ENCODE assay signal across 8 mouse cellular contexts in the genomic region with DNA sequence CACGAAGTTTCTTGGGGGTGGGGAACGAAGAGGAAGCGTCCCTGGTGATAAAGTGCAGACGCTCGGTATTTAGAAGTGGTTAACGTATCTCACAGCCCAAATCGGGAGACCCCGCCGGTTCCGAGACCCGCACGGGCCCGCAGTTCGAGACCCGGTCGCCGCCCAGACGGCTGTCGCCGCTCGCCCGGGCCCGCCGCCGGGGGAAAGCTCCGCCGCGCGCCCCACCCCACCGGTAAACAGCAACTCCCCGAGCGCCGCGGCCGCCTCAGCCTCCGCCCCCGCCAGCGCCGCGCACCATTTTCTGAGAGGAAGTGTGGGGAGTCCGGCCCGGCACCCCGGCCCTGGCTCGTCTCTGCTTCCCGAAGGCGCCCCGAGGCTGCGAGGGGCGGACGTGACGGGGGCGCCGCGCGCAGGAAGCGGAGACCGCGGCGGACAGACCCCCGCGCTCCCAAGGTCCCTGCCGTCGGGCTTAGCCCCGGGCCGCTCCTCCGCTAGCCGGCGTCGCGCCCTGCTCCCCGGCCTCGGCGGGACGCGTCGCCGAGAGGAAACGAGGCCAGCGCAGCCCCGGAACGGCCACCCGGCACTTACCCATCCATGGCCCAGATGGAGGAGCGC. TPM values are rescaled to one million over a fixed set of nuclear protein-coding genes. Genes with fewer than 3 reads are reported as not detected.
A peak's percentile ranks its signal among the peaks of the same experiment; 100 is the strongest.
DNase-seq lines count a peak whose midpoint lies in the region; ATAC-seq lines count a peak whose summit lies in the region.

No protein-coding gene starts in this region.

- peak; percentile 85 for ATAC-seq in embryonic facial prominence, embryonic 11.5 days (replicated peaks; ENCODE audit: insufficient number of reproducible peaks, low FRiP score, low TSS enrichment, low read depth)
- peak; percentile 81 for ATAC-seq in limb, embryonic 13.5 days (ENCODE audit: low FRiP score, low read depth)
- ATAC-seq in midbrain, embryonic 14.5 days (ENCODE audit: low FRiP score, low TSS enrichment), result peak; percentile 84

- DNase-seq in 416B (ENCODE audit: low read depth), result peak; percentile 47
- DNase-seq in adrenal gland, postnatal 10 days, result peak; percentile 86
- DNase-seq in embryonic facial prominence, embryonic 11.5 days (ENCODE audit: low spot score), result peak; percentile 60
- peak; percentile 84 to 89 for DNase-seq in heart, adult 18-20 months
- peak; percentile 85 for DNase-seq in kidney, adult 18-20 months
- DNase-seq in midbrain, embryonic 14.5 days, result peak; percentile 74
- DNase-seq in spleen, postnatal 36 days (ENCODE audit: low spot score in 2 of 2), result peak; percentile 87 to 88

- H3K9me3 ChIP-seq in embryonic facial prominence, embryonic 11.5 days (replicated peaks; ENCODE audit: control insufficient read depth, low read length), result no peaks in the 10 kb centered on the region
- H3K9me3 ChIP-seq in limb, embryonic 13.5 days, result no peaks in the 10 kb centered on the region
- no peaks in the 10 kb centered on the region for H3K9me3 ChIP-seq in midbrain, embryonic 14.5 days (ENCODE audit: control insufficient read depth, low read length)

- H3K27ac ChIP-seq in embryonic facial prominence, embryonic 11.5 days (replicated peaks; ENCODE audit: low read depth, low read length), result peak overlapping the region; percentile 88
- H3K27ac ChIP-seq in limb, embryonic 13.5 days, result peak overlapping the region; percentile 94
- peak overlapping the region; percentile 90 for H3K27ac ChIP-seq in midbrain, embryonic 14.5 days (replicated peaks; ENCODE audit: low read depth, low read length)

- peak overlapping the region; percentile 74 for H3K4me3 ChIP-seq in embryonic facial prominence, embryonic 11.5 days (ENCODE audit: low read depth, low read length)
- peak overlapping the region; percentile 90 for H3K4me3 ChIP-seq in limb, embryonic 13.5 days
- H3K4me3 ChIP-seq in midbrain, embryonic 14.5 days (replicated peaks; ENCODE audit: low read depth, low read length), result peak overlapping the region; percentile 84

- no peaks in the 10 kb centered on the region for H3K27me3 ChIP-seq in embryonic facial prominence, embryonic 11.5 days (ENCODE audit: control insufficient read depth, insufficient read depth, low read length)
- no peaks in the 10 kb centered on the region for H3K27me3 ChIP-seq in limb, embryonic 13.5 days
- H3K27me3 ChIP-seq in midbrain, embryonic 14.5 days (ENCODE audit: control insufficient read depth, insufficient read depth, low read length), result no peaks in the 10 kb centered on the region

- WGBS in embryonic facial prominence, embryonic 11.5 days, result under 1% methylated on average over 79 of the region's 83 CpGs
- WGBS in limb, embryonic 13.5 days, result 0% methylated on average over 73 of the region's 83 CpGs
- under 1% methylated on average over 81 of the region's 83 CpGs for WGBS in midbrain, embryonic 14.5 days

- H3K36me3 ChIP-seq in embryonic facial prominence, embryonic 11.5 days (replicated peaks; ENCODE audit: control insufficient read depth, insufficient read depth, low read depth, low read length), result no peaks in the 10 kb centered on the region
- H3K36me3 ChIP-seq in limb, embryonic 13.5 days, result no peaks in the 10 kb centered on the region
- H3K36me3 ChIP-seq in midbrain, embryonic 14.5 days (ENCODE audit: control insufficient read depth, insufficient read depth, low read length), result no peaks in the 10 kb centered on the region

- peak overlapping the region; percentile 89 for H3K9ac ChIP-seq in embryonic facial prominence, embryonic 11.5 days (replicated peaks; ENCODE audit: low read length)
- H3K9ac ChIP-seq in limb, embryonic 13.5 days, result peak overlapping the region; percentile 93
- peak overlapping the region; percentile 91 for H3K9ac ChIP-seq in midbrain, embryonic 14.5 days (replicated peaks; ENCODE audit: low read length)

- H3K4me2 ChIP-seq in embryonic facial prominence, embryonic 11.5 days (ENCODE audit: low read depth, low read length), result peak overlapping the region; percentile 80
- H3K4me2 ChIP-seq in limb, embryonic 13.5 days (replicated peaks), result peak overlapping the region; percentile 75
- peak overlapping the region; percentile 74 for H3K4me2 ChIP-seq in midbrain, embryonic 14.5 days (ENCODE audit: low read length)

- no peaks in the 10 kb centered on the region; the same call in 1 of the 2 replicates for H3K4me1 ChIP-seq in embryonic facial prominence, embryonic 11.5 days (ENCODE audit: control insufficient read depth, insufficient read depth, low read length)
- H3K4me1 ChIP-seq in limb, embryonic 13.5 days, result peaks cover 20% of the 10 kb centered on the region
- H3K4me1 ChIP-seq in midbrain, embryonic 14.5 days (ENCODE audit: control insufficient read depth, insufficient read depth, low read length), result peaks cover 7% of the 10 kb centered on the region

RNA-seq across cellular contexts. Expression of gene Ptbp3, which starts 0.5 kb away (rescaled TPM):
- total RNA-seq in adrenal gland, postnatal 10 days (2021), result 100 to 1,000 TPM; 115 TPM
- 47.0 and 48.4 TPM in 2 replicates for polyA plus RNA-seq in embryonic facial prominence, embryonic 11.5 days (2014; fragmentation: Nextera tagmentation; extraction: Ambion mirVana)
- total RNA-seq in heart, adult 18-20 months (2021), result 10 to 100 TPM; 23.5 to 26.8 TPM
- 37.4 and 40.4 TPM in 2 replicates for polyA plus RNA-seq in limb, embryonic 13.5 days (2015; fragmentation: Nextera tagmentation; extraction: Ambion mirVana)
- polyA plus RNA-seq in midbrain, embryonic 14.5 days (2014; fragmentation: Nextera tagmentation; extraction: Ambion mirVana), result 23.7 and 24.7 TPM in 2 replicates

RNA-seq across cellular contexts. Expression of gene Hsdl2, which starts 32.7 kb away (rescaled TPM):
- total RNA-seq in adrenal gland, postnatal 10 days (2021), result 100 to 1,000 TPM; 145 to 155 TPM
- polyA plus RNA-seq in embryonic facial prominence, embryonic 11.5 days (2014; fragmentation: Nextera tagmentation; extraction: Ambion mirVana), result 29.9 and 32.2 TPM in 2 replicates
- 100 to 1,000 TPM; 229 to 248 TPM for total RNA-seq in heart, adult 18-20 months (2021)
- polyA plus RNA-seq in limb, embryonic 13.5 days (2015; fragmentation: Nextera tagmentation; extraction: Ambion mirVana), result 25.2 and 25.8 TPM in 2 replicates
- polyA plus RNA-seq in midbrain, embryonic 14.5 days (2014; fragmentation: Nextera tagmentation; extraction: Ambion mirVana), result 30.5 and 31.7 TPM in 2 replicates

Comparison
In these comparisons a context has a peak if more than half of its experiments do, and no peak if none do; other contexts are left out.
1. Peak in every context shown above with its lines: DNase-seq, ATAC-seq, H3K4me3 ChIP-seq and H3K27ac ChIP-seq.